In the genomic region with DNA sequence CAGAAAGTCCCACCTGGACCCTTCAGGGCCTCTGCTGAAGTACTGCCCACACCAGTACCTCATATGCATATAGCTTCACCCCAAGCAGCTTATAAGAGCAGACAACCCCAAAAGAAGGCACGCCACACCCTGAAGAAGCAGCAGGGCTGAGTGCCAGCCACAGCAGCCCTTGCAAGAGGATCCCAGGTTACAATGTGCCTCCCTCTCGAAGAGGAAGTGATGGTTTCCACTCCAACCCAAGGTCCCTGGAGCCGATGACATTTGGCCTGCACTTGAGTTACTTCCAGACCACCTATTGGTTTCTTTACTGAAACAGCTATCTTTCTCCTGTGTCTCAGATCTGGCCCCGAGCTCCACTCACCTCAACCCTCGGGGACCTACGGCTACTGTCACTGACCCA, we compare ENCODE assay signal across 9 mouse cellular contexts.
"Had no signal": no experiment of that assay in that cellular context is flagged by ENCODE, and none has a peak within 500 bp of the region (broad histone marks: within the 10 kb centered on the region; RNA-seq: fewer than 3 reads in every experiment).

No protein-coding gene starts in this region.

- ATAC-seq: liver, postnatal 0 days; midbrain, embryonic 13.5 days had no signal

- DNase-seq: liver, postnatal 0 days; lung, embryonic 14.5 days; lung, postnatal 14 days; lung, postnatal 36 days; right cerebral cortex, postnatal 14 days; thymus, adult 2 months; thymus, postnatal 25 days; thymus, postnatal 4 days had no signal
